Mouse (Mus musculus): ENCODE measurements around the gene Ceacam3.
A peak's percentile ranks its signal among the peaks of the same experiment; 100 is the strongest.
"Not testable (repeated sequence)": the region's sequence is repeated elsewhere in the genome, so short reads cannot be mapped to it uniquely, and the experiment has no call there.

Gene Ceacam3

GRCm38 (mm10) chr7:17149931-17150330, at the start of gene Ceacam3:
TSS of gene Ceacam3 (plus strand) at chr7:17150282.
- DNase-seq, result no peak

DNA sequence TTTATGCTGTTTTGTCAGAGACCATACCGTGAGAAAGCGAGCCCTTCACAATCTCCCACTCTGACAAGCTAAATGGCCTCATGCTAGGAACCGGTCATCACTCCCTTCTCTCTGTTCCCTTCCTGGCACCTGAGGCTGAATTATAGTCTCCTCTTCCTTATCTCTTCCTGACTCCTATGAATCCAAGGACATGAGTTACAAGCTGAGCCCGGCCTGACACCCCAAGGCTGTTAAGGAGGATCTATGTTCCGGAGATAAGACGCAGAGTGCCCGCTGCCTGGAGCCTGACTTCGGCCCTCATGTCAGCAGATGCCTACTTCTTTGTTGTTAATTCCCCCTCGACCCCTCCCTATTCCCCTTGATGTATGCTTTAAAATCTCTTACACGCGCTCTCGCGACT, 48.5 kb upstream of the Ceacam3 start:
- not testable (repeated sequence) for DNase-seq

GRCm38 (mm10) chr7:17135307-17135706, 14.8 kb upstream of the Ceacam3 start:
- no peak for DNase-seq

DNA sequence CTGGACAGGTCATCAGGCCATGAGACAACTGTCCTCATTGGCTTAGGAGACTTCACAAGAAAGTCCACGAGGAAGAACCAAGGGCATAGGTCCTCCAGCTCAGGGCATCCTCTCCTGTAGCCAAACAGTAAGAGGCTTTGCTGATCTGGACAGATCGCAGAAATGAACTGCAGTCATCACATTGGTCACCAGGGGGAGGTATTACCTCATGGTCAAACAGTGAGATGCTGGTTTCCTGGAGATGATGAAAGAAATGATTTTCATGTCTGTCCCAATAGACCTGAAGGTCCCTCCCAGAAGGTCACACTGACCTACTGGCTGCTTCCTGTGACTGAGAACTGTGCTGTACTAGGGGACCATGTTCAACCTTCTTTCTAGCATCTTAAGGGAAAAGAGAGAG, 5.6 kb downstream of the Ceacam3 start:
- peak; percentile 90 for DNase-seq

DNA sequence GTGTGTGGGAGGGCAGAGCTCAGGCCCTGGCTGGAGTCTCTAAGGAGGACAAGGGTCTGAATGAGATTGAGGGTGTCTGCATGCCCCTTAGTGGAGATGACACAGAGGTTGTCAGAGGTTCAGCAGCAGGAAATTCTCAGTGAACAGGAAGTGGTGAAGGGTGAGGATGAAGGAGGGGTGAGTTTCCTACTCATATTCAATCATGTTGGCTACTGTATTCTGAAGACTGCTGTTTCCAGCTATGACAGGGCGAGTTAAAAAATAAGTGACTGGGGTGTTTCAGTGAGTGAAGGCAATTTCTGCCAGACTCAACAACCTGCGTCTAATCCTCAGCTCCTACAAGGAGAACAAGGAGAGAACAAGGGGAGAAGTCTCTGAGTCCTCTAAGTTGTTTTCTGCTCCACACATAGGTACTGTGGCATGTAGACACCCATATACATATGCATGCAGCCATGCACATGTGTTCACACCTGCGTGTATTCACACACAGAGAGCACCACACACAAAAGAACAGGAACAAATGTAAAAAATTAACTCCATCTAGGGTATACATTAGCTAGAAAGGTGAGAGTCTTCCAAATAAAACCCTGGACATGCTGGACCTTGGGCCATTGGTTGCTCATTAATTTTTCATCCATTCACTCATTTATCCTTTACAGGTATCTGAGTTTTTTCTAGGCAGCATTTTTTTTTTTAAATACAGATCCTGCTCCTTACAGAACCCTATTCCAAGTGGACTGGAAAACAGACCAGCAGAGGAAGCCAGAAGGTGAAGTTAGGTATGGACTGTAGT, 7.0 kb downstream of the Ceacam3 start:
- no peak for DNase-seq

DNA sequence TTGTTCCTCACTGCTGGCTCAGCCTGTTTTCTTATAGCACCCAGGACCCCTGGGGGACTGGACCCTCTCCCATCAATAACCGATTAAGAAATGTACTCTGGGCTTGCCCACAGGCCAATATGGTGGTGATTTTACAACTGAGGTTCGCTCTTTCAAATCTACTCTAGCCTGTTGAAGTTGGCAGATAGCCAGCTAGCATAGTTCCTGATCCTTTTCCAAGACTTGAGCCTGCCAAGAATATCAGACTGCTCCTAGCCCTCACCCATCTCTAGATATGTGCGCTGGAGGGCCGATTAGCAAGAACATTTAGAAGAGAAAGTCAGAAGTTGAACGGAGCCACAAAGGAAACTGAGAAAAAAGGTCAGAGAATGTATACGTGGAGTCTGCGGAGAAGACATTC, 8.9 kb downstream of the Ceacam3 start:
- DNase-seq, result peak; percentile 53

- no peak for DNase-seq
Observed at GRCm38 (mm10) chr7:17171827-17172226, 21.7 kb downstream of the Ceacam3 start.

DNA sequence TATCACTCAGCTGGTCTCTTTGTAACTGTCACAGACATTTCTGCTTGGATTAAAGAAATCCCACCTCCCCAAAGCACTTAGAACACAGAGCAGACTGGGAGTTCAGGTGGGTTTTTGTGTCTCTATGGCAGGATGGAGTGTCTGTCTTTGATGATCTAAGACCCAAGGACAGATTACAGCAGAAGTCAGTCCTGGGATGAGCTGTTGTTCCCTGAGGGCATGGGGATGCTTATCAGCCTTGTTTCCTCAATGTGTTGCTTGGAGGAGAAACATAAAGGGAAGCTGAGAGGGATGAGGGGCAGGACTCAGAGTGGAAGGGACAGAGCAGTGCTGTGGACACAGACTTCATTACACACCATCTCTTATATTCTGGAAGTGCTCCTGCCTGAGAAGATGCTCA, 53.1 kb downstream of the Ceacam3 start, which contains the start of gene Psg29:
TSS of gene Psg29 (plus strand) at position 301 of the 400 bp plus-strand sequence.
- no peak for DNase-seq

- DNase-seq, result no peak
Observed at GRCm38 (mm10) chr7:17205530-17206184, 55.6 kb downstream of the Ceacam3 start.
